Mouse (Mus musculus): Measurements from ENCODE around the gene Dkkl1.

Gene Dkkl1

DNA sequence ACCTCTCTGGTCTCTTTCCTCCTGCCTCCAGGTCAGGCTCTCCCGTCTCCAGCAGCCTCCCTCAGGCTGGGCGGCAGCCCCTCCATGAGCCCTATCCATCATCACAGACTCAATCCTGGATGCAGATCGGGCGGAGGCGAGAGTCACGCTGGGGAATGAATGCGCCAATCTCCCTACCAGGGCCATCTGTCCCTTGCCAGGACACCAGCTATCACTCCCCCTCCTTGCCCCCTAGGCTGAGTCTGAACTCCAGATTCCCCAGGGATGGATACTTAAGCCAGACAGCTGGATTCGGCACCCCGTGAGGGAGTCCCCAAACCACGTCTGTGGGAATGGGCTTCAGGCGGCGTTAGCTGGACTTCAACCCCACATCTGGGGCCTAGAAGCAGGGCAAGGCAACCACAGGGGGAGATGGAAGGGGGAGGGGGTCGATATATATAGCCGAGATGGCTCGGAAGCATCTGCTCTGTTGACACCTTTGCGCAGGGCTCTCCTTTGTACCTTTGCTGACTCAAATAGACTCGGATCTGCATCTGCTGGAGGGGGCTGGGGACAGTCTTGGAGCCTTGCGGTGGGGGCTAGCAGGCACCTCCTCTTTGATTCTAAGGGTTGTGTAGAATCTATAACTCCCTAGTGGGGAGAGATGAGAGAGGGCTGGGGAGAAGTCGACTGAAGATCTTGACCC lies 44.0 kb downstream of the Dkkl1 start:
- DNase-seq (ENCODE audit: low spot score): no peak

- DNase-seq (ENCODE audit: low spot score): no peak
These were observed 45.0 kb downstream of the Dkkl1 start for GRCm38 (mm10) chr7:45166950-45167401.

- no peak for DNase-seq (ENCODE audit: low spot score)
These were observed 46.2 kb downstream of the Dkkl1 start for GRCm38 (mm10) chr7:45165701-45166100.

GRCm38 (mm10) chr7:45164833-45165232 lies 47.1 kb downstream of the Dkkl1 start:
- DNase-seq (ENCODE audit: low spot score): no peak

GRCm38 (mm10) chr7:45163735-45164490 lies 48.0 kb downstream of the Dkkl1 start, which contains the start of gene Slc17a7:
TSS of gene Slc17a7 (plus strand) at chr7:45163949.
- DNase-seq (ENCODE audit: low spot score): peak; percentile 59

GRCm38 (mm10) chr7:45162996-45163615 lies 48.8 kb downstream of the Dkkl1 start:
- no peak for DNase-seq (ENCODE audit: low spot score)

DNA sequence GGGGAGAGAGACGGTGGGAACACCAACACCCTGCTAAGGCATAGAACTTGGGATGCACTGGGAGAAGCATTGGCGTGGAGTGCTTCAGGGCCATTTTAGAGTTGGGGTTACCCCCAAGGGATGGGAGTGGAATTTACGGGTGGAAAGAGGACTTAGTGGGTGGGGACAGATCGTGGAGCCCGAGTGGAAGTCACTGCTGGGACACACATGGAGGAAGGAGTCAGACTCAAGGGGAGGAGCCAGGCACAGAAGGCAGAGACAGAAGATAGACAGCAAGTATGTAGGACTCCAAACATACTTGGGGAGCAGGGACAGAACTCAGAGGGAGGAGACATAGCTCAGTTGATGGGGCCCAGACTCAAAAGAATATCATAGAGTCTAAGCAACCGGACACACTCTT lies 49.4 kb downstream of the Dkkl1 start:
- no peak for DNase-seq (ENCODE audit: low spot score)

- DNase-seq (ENCODE audit: low spot score): peak; percentile 95
These were observed 50.1 kb downstream of the Dkkl1 start for GRCm38 (mm10) chr7:45161612-45162473.

DNA sequence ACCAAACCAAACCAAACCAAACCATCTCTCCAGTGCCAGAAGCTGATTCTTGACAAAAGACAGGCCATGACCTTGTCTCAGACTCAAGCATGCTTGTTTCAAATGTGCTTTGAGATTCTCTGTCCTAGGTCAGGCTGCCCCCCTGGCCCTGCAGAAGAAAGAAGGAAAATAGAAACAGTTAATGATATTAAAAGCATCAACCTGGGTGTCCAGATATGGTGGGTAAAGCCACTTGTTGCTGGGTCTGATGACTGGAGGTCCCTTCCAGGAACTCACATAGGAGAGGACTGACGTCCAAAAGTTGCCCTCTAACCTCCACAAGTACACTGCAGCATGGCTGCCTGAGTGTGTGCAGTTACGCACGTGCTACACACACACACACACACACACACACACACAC lies 51.1 kb downstream of the Dkkl1 start:
- no peak for DNase-seq (ENCODE audit: low spot score)

- no peak for DNase-seq (ENCODE audit: low spot score)
These were observed 51.6 kb downstream of the Dkkl1 start for GRCm38 (mm10) chr7:45160316-45160800.

DNA sequence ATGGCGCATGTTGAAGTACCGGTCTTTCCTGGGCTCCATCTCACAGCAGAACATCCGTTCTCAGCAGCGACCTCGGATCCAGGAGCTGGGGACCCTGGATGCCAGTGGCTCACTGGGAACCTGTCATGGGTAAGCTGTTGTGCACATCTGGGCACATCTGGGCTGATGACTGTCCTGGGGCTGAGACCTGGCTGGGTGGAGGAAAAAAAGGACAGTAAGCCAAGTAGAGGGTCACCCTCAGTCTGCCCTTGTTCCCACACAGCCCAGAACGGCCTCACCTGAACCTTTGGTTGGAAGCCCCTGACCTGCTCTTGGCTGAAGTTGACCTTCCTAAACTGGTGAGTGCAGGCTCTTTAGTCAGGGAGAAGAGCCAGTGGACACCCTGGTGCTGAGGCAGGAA lies 53.0 kb downstream of the Dkkl1 start:
- no peak for DNase-seq (ENCODE audit: low spot score)

All from embryo, embryonic 10.5 days (tissue).